Mouse (Mus musculus) cerebellum, postnatal 4 days (tissue): ENCODE measurements around the gene Lbhd1.

Experiments used
- DNase-seq, 2 experiments: peaks; one replicate each; pipeline ENCODE4 v3.0.0; 2022; ENCODE audit warnings: low spot score in 2 of 2, mixed read lengths in 1 of 2

Gene Lbhd1

DNA sequence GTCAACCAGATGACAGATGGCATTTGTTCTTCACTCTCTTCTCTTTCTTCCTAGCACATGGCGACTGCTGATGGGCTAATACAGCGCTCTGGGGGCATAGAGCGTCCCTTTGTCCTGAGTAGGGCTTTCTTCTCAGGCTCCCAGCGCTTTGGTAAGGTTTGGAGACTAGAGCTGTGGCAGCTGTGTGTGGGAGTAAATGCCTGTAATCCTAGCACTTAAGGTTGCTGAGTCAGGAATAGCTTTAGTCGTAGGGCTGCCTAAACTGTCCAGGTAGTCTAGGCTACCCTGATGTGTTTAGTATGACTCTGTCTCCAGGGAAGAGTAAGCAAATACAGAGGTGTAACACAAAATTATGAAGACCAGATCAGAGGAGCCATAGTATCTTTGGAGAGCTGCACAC is 28.3 kb downstream of the Lbhd1 start:
- DNase-seq = no peak

DNA sequence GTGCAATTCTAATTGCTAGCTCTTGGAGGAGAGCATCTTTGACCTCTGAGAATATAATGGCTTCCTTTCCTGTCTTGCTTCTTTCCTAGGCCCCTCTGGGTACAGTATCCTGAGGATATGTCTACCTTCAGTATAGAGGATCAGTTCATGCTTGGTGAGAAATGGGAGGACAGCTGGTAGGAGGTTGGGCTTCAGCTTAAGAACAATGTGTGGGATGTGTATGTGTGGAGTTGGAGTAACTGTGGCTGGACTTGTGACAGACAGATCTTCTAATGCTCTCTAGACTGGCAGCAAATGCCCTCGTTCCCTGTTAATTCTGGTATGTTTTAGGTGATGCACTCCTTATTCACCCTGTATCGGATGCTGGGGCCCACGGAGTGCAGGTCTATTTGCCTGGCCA is 30.7 kb downstream of the Lbhd1 start:
- no peak for DNase-seq

DNA sequence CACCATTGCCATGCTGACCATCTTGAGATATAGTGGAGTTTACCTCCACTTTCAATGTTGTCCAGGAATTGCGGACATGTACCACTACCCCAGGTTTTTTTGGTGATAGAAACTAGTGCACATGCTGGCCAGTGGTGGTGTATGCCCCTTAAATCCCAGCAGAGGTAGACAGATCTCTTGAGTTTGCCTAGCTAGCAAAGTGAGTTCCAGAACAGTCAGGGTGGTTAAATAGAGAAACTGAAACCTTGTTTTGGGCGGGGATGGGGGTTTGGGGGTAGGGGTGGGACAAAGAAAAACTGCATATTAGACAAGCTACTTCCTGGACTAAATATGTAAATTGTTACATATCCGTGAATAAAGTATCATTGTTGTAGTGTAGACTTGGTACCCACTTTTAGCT is 35.5 kb downstream of the Lbhd1 start:
- DNase-seq = no peak

DNA sequence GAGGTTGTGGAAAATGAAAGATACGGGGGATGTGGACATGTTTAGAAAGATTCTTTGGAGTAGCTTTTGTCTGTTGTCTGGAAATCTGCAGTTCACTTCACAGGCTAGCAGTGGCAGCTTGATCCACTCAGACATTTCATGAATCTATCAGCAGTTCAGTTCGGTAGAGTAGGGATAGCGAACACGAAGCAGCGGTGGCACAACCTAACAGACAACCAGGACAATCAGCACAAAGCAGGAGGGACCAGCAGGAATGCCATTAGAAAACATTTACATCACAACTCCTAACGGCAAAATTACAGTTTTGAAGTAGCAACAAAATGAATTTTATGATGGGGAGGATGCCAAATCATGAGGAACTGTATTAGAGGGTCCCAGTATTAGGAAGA is 36.1 kb downstream of the Lbhd1 start:
- no peak for DNase-seq

DNA sequence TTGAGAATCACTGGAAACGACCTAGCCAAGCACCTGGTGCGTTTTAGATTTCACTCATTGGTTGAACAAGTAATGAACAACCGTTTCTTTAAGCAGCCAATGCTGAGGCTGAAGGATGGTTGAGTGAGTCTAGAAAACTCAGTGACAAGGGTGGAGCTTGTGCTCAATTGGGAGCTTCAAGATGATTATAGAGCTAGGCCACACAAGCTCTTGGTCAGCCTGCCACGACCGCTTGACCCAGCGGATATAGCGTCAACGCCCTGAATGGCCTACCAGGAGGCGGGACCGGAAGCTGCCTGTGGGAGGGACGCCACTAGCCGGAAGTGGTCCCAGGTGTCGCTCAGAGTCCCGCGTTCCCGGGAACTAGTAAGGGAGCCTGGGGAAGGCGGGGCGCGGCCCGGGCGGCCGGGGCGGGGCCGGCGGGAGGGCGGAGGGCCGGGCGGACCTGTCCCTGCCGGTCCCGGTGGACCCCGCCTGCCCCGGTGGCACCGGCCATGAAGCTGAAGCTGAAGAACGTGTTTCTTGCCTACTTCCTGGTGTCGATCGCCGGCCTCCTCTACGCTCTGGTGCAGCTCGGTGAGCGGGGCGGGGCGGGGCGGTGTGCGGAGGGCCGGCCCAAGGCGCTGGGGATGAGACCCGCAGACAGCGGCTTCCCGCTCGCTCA is 36.7 kb downstream of the Lbhd1 start, which contains the start of gene B3gat3:
Gene B3gat3 (plus strand): TSS at position 302 of the 664 bp plus-strand sequence.
- DNase-seq = peak; percentile 77 to 89

DNA sequence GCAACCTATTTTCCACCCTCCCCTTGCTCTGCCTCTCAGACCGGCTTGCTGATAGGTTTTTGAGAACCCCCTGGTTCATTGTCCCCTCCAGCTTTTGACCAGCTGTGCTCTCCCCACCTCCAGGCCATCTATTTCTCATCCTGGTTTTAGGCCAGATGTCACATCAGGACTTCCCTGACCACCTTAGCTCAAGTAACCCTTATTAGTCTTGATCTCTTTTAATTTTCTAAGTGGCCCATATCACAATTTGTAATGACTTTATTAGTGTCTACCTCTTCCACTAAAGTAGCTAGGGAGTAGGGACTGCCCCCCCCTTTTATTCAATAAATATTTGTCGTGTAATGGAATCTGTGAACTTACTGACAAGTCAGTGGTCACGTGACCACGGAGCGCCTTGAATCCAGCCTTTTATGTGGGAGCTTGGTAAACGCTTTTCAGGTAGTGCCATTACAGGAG is 37.3 kb downstream of the Lbhd1 start:
- DNase-seq = no peak

DNA sequence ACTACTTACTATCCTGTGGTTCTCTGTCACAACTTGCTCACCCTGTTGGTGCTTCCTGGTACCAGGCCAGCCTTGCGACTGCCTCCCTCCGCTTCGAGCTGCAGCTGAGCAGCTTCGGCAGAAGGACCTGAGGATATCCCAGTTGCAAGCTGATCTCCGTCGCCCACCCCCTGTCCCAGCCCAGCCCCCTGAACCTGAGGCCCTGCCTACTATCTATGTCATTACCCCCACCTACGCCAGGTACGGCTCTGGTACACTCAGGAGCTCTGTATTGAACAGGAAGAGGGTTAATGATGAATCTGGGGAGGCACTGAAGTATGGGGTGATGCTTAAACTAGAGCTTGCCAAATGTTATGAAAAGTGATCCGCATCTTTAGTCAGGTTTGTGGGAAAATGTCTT is 38.2 kb downstream of the Lbhd1 start:
- no peak for DNase-seq

DNA sequence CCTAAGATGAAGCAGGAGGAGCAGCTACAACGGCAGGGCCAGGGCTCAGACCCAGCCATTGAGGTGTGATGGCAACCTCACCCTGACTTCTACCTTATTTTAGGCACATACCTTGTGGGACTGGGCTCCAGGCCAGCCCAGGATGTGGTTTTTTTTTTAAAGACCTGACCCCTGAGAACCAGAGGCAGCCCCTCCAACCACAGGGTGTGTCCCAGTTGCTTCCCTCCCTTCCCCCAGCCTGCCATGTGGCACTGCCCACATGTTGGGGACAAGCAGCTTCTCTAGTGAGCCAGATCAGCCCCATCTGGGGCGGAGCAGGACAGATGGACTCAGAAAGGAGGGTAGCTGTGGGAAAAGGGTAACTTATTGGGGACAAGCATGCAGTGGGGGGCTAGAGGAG is 43.2 kb downstream of the Lbhd1 start:
- no peak for DNase-seq

DNA sequence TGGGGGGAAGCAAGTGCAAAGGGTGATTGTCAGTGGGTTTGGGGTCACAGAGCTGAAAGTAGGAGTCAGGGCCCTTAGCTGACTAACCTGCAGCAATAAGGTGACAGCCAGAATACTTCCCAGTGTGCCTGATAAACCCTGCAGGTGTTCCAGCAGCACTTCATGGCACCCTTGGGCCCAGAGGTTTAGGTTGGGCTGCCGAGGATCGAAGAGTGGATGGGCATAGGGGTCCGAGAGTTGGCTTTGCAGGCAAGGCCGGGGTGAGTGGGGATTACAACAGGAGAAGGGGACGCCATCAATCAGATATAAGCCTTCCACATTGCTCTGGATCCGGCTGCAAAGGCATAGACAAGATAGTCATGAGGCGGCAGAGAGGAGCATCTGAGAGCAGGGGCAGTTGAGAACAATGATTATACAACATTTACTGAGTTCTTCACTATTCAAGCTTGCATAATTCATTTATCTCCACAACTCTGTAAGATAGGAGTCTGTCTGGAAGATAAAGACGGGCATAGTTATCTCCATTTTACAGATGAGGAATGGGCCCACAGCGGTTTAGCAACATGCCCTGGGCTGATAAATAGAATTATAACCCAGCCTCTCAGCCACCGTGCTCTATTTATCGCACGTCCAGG is 44.5 kb downstream of the Lbhd1 start:
- DNase-seq = no peak

DNA sequence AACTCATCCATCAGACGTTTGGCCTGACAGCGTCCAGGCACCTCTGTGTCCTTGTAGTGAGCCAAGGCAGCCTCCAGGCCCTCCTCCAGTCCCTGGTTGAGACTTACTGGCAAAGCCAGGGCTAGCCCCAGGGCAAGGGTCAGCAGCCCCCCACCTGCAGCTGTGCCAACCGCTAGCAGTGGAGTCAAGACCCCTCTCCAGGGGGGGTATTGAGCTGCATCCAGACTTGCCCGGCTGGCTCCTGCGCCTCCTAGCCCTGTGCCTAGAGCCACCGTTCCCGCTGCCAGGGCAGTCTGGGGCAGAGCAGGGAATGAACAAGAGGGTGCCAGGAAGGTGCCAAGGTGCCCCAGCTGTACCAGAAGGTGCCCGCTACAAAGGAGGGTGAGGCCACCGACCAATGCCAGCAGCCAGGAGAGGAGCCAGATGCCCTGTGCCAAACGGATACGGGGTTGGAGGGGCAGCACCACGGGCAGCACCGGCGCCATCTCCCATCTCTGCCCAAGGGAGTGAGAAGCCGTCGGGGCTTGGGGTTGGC is 45.2 kb downstream of the Lbhd1 start:
- no peak for DNase-seq

DNA sequence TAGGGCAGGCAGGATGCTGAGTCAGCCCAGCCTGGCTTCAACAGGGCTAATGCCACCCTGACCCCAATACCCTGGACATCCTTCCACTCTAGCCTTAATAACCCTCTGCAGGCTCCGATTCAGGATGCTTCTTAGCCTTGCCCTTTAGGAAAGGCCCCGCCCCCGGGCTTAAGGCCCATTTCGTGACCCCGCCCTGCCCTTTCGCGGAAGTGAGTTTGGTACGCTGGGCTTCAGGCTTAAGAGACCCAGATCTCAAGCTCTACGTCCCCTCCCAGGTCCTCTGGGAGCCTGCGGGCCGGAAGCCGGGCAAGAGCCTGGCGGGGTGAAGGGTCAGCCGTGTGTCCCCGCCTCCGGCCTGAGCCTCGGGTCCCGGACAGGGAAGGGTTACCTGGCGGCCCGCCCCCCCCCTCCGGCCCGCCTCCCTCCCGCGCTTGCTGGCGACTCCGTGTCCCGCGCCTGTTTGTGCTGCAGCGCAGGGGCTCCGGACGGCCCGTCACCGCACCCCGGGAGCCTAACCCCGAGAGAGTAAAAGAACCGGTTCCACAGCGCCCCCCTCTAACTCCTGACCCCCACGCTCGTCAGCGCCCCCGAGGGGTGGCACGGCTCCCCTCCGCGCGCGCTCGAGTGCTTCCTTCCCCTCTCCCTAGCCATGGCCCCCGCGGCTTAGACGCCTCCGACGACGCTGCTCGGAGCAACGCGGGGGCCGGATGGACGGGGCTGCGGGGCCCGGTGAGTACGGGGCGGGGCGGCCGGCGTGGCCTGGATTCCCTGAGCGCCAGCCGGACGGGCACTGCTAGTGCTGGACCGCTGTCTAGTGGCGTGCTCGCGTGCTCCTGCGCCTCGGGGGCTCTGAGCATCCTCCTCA is 45.9 kb downstream of the Lbhd1 start, which contains the start of the genes Rom1 and Eml3:
Gene Rom1 (minus strand): TSS at position 133 of the 865 bp plus-strand sequence.
Gene Eml3 (plus strand): TSS at position 329 of the 865 bp plus-strand sequence.
- peak in 1 of 2 experiments; percentile 64 for DNase-seq

DNA sequence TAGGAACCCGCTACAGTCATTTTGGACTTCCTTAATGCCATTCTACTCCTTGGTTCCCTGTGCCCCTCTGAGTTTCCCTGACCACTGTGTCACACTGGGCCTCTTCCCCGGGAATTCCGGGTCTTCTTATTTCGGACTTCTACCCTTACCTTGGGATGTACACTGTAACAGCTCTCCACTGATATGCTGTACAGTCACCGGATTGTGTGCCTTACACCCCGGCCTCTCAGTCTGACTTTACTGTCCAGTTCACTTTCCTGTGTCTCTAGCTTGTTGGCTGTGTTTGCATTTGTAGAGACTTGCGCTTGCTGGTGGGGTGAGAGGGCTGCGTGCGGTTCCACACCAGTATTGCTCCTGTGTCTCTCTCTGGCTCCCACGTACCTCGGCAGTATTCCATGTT is 46.6 kb downstream of the Lbhd1 start:
- DNase-seq = no peak

DNA sequence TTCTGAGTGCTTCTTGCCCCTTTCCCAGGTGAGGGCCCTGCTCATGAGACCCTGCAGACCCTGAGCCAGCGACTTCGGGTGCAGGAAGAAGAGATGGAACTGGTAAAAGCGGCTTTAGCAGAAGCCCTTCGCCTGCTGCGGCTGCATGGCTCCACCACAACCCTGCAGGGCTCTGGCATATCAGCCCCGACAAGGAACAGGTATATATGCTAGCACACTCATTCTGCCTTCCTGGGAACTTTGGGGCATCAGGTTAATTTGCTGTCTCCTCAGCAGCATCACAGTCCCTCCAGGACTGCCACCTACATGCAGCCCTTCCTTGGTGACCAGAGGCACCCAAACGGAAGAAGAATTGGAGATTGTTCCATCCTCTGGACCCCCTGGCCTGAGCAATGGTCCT is 47.2 kb downstream of the Lbhd1 start:
- DNase-seq = no peak

DNA sequence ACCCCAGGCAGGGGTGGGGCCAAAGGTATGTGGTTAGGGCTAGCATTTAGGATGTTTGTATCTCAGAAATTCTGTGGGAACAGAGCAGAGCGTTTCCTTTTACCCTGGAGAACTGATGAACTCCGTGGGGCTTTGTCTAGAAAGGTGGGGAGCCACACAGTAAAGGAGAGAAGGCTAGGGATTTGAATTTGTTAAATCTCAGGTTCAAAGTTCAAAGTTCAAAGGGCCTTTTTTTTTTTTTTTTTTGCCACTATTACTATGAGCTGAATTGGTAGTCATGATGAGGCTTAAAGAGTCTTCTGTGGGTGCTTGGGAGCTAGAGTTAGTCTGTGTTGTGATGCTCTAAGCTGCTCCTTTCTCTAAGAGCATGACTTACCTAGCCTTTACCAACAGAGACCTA is 53.2 kb downstream of the Lbhd1 start:
- no peak for DNase-seq

DNA sequence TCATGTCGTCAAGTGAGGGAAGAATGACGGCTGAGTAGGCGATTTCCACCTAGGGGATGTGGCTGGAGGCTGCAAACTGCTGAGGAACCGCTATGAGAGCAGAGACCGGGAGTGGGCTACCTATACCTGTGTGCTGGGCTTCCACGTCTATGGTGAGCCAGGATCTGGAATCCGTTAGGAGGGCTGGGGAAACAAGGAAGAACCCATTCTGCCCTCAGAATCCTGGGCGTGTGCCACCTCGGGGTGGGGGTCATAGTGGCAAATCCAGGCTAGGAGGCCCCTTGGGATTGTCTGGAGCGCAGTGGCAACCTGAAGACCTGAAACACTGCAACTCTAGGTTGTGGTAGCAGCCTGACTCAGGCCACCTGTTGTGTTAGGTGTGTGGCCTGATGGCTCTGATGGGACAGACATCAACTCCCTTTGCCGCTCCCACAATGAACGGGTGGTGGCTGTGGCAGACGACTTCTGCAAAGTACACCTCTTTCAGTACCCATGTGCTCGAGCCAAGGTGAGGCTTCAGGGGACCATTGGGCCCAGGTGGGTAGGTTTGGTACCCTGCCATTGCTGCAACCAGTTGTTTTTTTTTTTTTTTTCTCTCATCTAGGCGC is 57.1 kb downstream of the Lbhd1 start:
- no peak for DNase-seq

DNA sequence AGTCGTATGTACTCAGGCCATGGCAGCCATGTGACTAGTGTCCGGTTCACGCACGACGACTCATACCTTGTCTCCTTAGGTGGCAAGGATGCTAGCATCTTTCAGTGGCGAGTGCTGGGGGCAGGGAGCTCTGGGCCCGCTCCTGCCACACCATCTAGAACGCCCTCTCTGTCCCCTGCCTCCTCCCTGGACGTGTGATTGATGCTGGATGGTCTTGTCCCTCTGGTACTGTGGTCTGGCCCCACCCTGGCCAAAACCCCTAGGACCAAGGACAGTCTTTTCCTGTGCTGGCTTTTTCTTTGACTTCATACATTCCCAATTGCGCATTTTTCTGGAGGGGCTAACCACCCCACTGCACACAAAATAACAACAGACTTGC is 57.6 kb downstream of the Lbhd1 start:
- no peak for DNase-seq

DNA sequence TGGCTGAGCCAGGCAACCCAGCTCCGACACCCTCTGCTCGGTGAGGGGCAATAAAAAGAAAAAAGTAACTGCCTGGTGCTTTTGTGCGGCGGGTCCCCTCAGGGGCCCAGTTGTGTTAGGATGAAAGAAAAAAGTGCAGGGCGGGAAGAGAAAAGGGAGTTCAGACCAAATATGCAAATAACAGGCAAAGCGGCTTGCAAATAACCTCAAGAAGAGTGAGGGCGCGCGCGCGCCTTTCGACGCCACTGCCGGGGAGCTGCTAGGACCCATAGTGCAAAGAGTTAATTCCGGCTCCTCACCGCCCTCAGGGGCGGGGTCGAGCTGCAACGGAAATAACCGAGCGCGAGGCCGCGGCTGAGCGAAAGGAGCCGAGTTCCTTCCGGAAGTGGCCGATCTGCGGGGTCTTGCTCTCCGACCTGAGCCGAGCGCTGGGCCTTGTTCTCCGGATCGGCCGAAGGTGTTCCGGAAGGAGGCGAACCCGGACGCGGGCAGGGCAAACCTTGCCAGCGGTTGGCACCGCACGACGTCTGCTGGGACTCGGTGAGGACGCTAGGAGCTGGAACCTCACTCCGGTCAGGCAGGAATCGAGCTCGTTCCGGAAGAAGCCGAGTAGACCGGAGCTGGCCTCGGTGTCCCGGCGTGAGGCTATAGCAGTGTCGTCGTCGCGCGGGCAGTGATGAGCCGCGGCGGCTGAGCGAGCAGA is 58.1 kb downstream of the Lbhd1 start, which contains the start of gene Mta2:
Gene Mta2 (plus strand): TSS at position 361 of the 703 bp plus-strand sequence.
- DNase-seq = peak; percentile 97 to 99
